Comparison of ENCODE assay signal across 8 mouse cellular contexts in the genomic region with DNA sequence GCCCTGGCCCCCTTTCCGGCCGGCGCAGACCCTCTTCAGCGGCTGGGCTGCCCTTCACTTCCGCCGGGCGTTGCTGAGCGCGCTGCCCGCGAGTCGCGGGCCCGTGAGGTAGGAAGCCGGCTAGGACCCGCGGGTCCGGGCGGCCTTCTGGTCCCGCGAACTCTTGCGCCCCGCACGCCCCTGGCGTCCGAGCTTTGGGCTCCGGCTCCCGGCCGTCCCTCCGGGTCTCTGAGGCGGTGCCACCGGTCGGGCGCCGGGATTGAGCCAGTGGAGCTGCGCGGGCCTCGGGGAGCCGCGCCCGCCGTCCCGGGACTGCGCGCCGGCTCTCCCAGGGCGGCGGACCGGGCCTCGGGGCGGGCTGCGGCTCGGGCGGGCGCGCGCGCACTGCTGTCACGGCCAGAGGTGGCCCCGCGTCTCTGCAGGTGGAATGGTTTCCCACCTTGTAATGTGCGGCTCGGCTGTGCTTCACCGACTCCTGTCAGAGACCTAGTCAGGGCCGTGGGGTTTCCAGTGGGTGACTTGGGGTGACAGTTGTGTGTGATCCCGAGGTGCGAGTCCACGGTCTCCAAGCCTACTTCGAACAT. TPM values are rescaled to one million over a fixed set of nuclear protein-coding genes. Genes with fewer than 3 reads are reported as not detected.
DNase-seq lines count a peak whose midpoint lies in the region; ATAC-seq and TF ChIP-seq lines count a peak whose summit lies in the region.
"Not testable (repeated sequence)": the region's sequence is repeated elsewhere in the genome, so short reads cannot be mapped to it uniquely, and the experiment has no call there.

No protein-coding gene starts in this region.

- peak overlapping the region; percentile 77 for H3K4me2 ChIP-seq in forebrain, embryonic 15.5 days (replicated peaks)
- peak overlapping the region; percentile 82 for H3K4me2 ChIP-seq in hindbrain, embryonic 13.5 days
- peak overlapping the region; percentile 81 for H3K4me2 ChIP-seq in neural tube, embryonic 15.5 days

- not testable (repeated sequence) for H3K27me3 ChIP-seq in cerebellum, adult 2 months (ENCODE audit: control insufficient read depth, insufficient read depth, low read length); forebrain, embryonic 15.5 days; hindbrain, embryonic 13.5 days; neural tube, embryonic 15.5 days (replicated peaks); thymus, adult 2 months (ENCODE audit: control insufficient read depth, insufficient read depth, low read length)

- H3K9ac ChIP-seq in ES-E14 (ENCODE audit: insufficient read depth, low read depth, low read length, poor library complexity, severe bottlenecking) = peak overlapping the region; percentile 82
- H3K9ac ChIP-seq in forebrain, embryonic 15.5 days (replicated peaks) = peak overlapping the region; percentile 61
- peak overlapping the region; percentile 79 for H3K9ac ChIP-seq in hindbrain, embryonic 13.5 days
- H3K9ac ChIP-seq in neural tube, embryonic 15.5 days (replicated peaks) = peak overlapping the region; percentile 54

- H3K27ac ChIP-seq in ES-E14 (ENCODE audit: insufficient read depth, low read depth, low read length, poor library complexity, severe bottlenecking); cerebellum, adult 2 months (ENCODE audit: insufficient read depth, low read length); thymus, adult 2 months (ENCODE audit: control insufficient read depth, insufficient read depth, low read length): not testable (repeated sequence)
- H3K27ac ChIP-seq in forebrain, embryonic 15.5 days (replicated peaks) = 0 out of 2 replicates have a peak overlapping the region, but pooled peaks have one; percentile 31
- peak overlapping the region; percentile 40; the same call in 1 of the 2 replicates for H3K27ac ChIP-seq in hindbrain, embryonic 13.5 days
- H3K27ac ChIP-seq in neural tube, embryonic 15.5 days (replicated peaks) = peak overlapping the region; percentile 85

- in situ Hi-C loops in ES-E14 (cut with MboI; ENCODE audit: low sequenced_read_pairs in 2 of 2, unreplicated experiment in 2 of 2) = not testable (repeated sequence)

- not testable (repeated sequence) for H3K36me3 ChIP-seq in ES-E14 (ENCODE audit: control insufficient read depth, insufficient read depth, low read length, poor library complexity, severe bottlenecking); forebrain, embryonic 15.5 days; hindbrain, embryonic 13.5 days; neural tube, embryonic 15.5 days; thymus, adult 2 months (ENCODE audit: control insufficient read depth, insufficient read depth, low read length)

- peak; percentile 69 for ATAC-seq in forebrain, embryonic 15.5 days (replicated peaks)
- peak; percentile 78 for ATAC-seq in hindbrain, embryonic 13.5 days (ENCODE audit: low FRiP score)
- ATAC-seq in neural tube, embryonic 15.5 days (ENCODE audit: low FRiP score) = peak; percentile 40

- DNase-seq in ES-E14 (ENCODE audit: low read depth, low spot score); cerebellum, adult 2 months: not testable (repeated sequence)
- DNase-seq in layer of hippocampus, adult 9-11 months = peak; percentile 10
- DNase-seq in lung, postnatal 14 days = peak; percentile 11
- peak; percentile 33 for DNase-seq in thymus, adult 2 months

- not testable (repeated sequence) for TF ChIP-seq CTCF in cerebellum, adult 2 months (IDR thresholded peaks at IDR 0.05; ENCODE audit: borderline replicate concordance, insufficient read depth, low read depth, low read length); thymus, adult 2 months (IDR thresholded peaks at IDR 0.05; ENCODE audit: borderline replicate concordance, control insufficient read depth, extremely low read depth, insufficient read depth, low read length, poor library complexity)

- H3K4me1 ChIP-seq in ES-E14 (ENCODE audit: control insufficient read depth in 2 of 2, insufficient read depth in 2 of 2, low read length in 2 of 2, poor library complexity in 1 of 2); cerebellum, adult 2 months (ENCODE audit: control insufficient read depth, insufficient read depth, low read length); thymus, adult 2 months (replicated peaks; ENCODE audit: control insufficient read depth, insufficient read depth, low read length): not testable (repeated sequence)
- H3K4me1 ChIP-seq in forebrain, embryonic 15.5 days = peaks cover 17% of the 10 kb centered on the region
- H3K4me1 ChIP-seq in hindbrain, embryonic 13.5 days (replicated peaks) = peaks cover 20% of the 10 kb centered on the region
- peaks cover 23% of the 10 kb centered on the region for H3K4me1 ChIP-seq in neural tube, embryonic 15.5 days

- peak overlapping the region; percentile 62 to 87 for H3K4me3 ChIP-seq in ES-E14 (ENCODE audit: insufficient read depth in 1 of 2, low read depth in 1 of 2, low read length in 2 of 2, poor library complexity in 1 of 2, severe bottlenecking in 1 of 2)
- H3K4me3 ChIP-seq in cerebellum, adult 2 months (replicated peaks; ENCODE audit: insufficient read depth, low read depth, low read length) = peak overlapping the region; percentile 83
- peak overlapping the region; percentile 76 for H3K4me3 ChIP-seq in forebrain, embryonic 15.5 days
- peak overlapping the region; percentile 61 for H3K4me3 ChIP-seq in hindbrain, embryonic 13.5 days
- H3K4me3 ChIP-seq in neural tube, embryonic 15.5 days (replicated peaks) = peak overlapping the region; percentile 68
- H3K4me3 ChIP-seq in thymus, adult 2 months (ENCODE audit: control insufficient read depth, insufficient read depth, low read length) = peak overlapping the region; percentile 51

- under 1% methylated on average over 68 of the region's 69 CpGs for WGBS in cerebellum, adult 2 months
- WGBS in forebrain, embryonic 15.5 days = under 1% methylated on average over 64 of the region's 69 CpGs
- under 1% methylated on average over 56 of the region's 69 CpGs for WGBS in hindbrain, embryonic 13.5 days
- under 1% methylated on average over 58 of the region's 69 CpGs for WGBS in neural tube, embryonic 15.5 days
- under 1% methylated on average over 58 of the region's 69 CpGs for WGBS in thymus, adult 2 months

- not testable (repeated sequence) for TF ChIP-seq POLR2A in cerebellum, adult 2 months (IDR thresholded peaks at IDR 0.05; ENCODE audit: borderline replicate concordance, insufficient read depth, low read length); thymus, adult 2 months (IDR thresholded peaks at IDR 0.05; ENCODE audit: control insufficient read depth, extremely low read depth, insufficient read depth, low read length, poor library complexity)

- not testable (repeated sequence) for H3K9me3 ChIP-seq in ES-E14 (ENCODE audit: control insufficient read depth, insufficient read depth, low read depth, low read length); forebrain, embryonic 15.5 days; hindbrain, embryonic 13.5 days; neural tube, embryonic 15.5 days (replicated peaks)

RNA-seq across cellular contexts. Expression of a gene that starts 0.4 kb away (rescaled TPM):
- total RNA-seq in ES-E14 (2012; rRNA removed) = 23.6 and 25.6 TPM in 2 replicates
- polyA plus RNA-seq in cerebellum, adult 2 months (2012; rRNA removed) = 17.3 and 19.6 TPM in 2 replicates
- 11.5 and 14.0 TPM in 2 replicates for polyA plus RNA-seq in forebrain, embryonic 15.5 days (2015; fragmentation: Nextera tagmentation; extraction: Ambion mirVana)
- 11.5 and 11.7 TPM in 2 replicates for polyA plus RNA-seq in hindbrain, embryonic 13.5 days (2015; fragmentation: Nextera tagmentation; extraction: Ambion mirVana)
- polyA plus RNA-seq in neural tube, embryonic 15.5 days (2015; fragmentation: Nextera tagmentation; extraction: Ambion mirVana) = 10.3 and 10.5 TPM in 2 replicates
- polyA plus RNA-seq in thymus, adult 2 months (2012; rRNA removed) = 19.8 and 24.3 TPM in 2 replicates

RNA-seq across cellular contexts. Expression of a gene that starts 2.6 kb away (rescaled TPM):
- 0.22 TPM in 1 of 2 replicates, not detected in the other for total RNA-seq in ES-E14 (2012; rRNA removed)
- polyA plus RNA-seq in cerebellum, adult 2 months (2012; rRNA removed) = 0.41 and 0.57 TPM in 2 replicates
- 0.60 and 0.79 TPM in 2 replicates for polyA plus RNA-seq in forebrain, embryonic 15.5 days (2015; fragmentation: Nextera tagmentation; extraction: Ambion mirVana)
- 0.97 and 1.4 TPM in 2 replicates for polyA plus RNA-seq in hindbrain, embryonic 13.5 days (2015; fragmentation: Nextera tagmentation; extraction: Ambion mirVana)
- polyA plus RNA-seq in neural tube, embryonic 15.5 days (2015; fragmentation: Nextera tagmentation; extraction: Ambion mirVana) = 0.31 and 0.65 TPM in 2 replicates
- 0.04 and 0.11 TPM in 2 replicates for polyA plus RNA-seq in thymus, adult 2 months (2012; rRNA removed)

RNA-seq across cellular contexts. Expression of a gene that starts 38.7 kb away (rescaled TPM):
- total RNA-seq in ES-E14 (2012; rRNA removed) = 2.6 TPM in 1 of 2 replicates, not detected in the other
- polyA plus RNA-seq in cerebellum, adult 2 months (2012; rRNA removed) = not detected in 2 replicates
- not detected in 2 replicates for polyA plus RNA-seq in forebrain, embryonic 15.5 days (2015; fragmentation: Nextera tagmentation; extraction: Ambion mirVana)
- polyA plus RNA-seq in hindbrain, embryonic 13.5 days (2015; fragmentation: Nextera tagmentation; extraction: Ambion mirVana) = not detected in 2 replicates
- not detected in 2 replicates for polyA plus RNA-seq in neural tube, embryonic 15.5 days (2015; fragmentation: Nextera tagmentation; extraction: Ambion mirVana)
- polyA plus RNA-seq in thymus, adult 2 months (2012; rRNA removed) = 38.7 and 68.8 TPM in 2 replicates

Comparison
In these comparisons a context has a peak if more than half of its experiments do, and no peak if none do; other contexts are left out.
1. RNA of a gene that starts 38.7 kb away (polyA plus RNA-seq): 38.7 to 68.8 TPM in thymus, adult 2 months; not detected in cerebellum, adult 2 months, not detected in forebrain, embryonic 15.5 days, not detected in hindbrain, embryonic 13.5 days and not detected in neural tube, embryonic 15.5 days; every median in the first group is over 10 times any median in the second.
2. Peak in every context shown above with its lines, with median percentiles within 50 percentile points of each other: H3K4me3 ChIP-seq, H3K9ac ChIP-seq, ATAC-seq and H3K4me2 ChIP-seq.